Mouse (Mus musculus) limb, embryonic 14.5 days (tissue): Measurements from ENCODE around the gene Pcdh17. TPM values are rescaled to one million over a fixed set of nuclear protein-coding genes. Genes with fewer than 3 reads are reported as not detected.

Source experiments
- ATAC-seq: fragments of 200-750 bp; cut with Nextera tagmentation; 2 replicates; pipeline ENCODE4 v1.8.0; 2017; ENCODE audit warnings: low read depth, moderate number of reproducible peaks, moderate TSS enrichment; ENCODE audit not compliant: low FRiP score
- DNase-seq: peaks from one replicate; pipeline ENCODE4 v3.0.0-alpha.2; 2015; ENCODE audit warnings: low spot score
- H3K27ac ChIP-seq: fragments of 300-500 bp; sonication (generic); replicated peaks from 2 replicates; pipeline ENCODE4 v1.5.1; 2014; ENCODE audit warnings: low read depth, mild to moderate bottlenecking, low read length, moderate library complexity, mixed read lengths
- H3K27me3 ChIP-seq: fragments of 300-500 bp; sonication (generic); 2 replicates; pipeline ENCODE4 v1.6.1; 2014; ENCODE audit warnings: low read length, mixed read lengths; ENCODE audit not compliant: control insufficient read depth, insufficient read depth
- H3K36me3 ChIP-seq: fragments of 300-500 bp; sonication (generic); 2 replicates; pipeline ENCODE4 v1.6.1; 2014; ENCODE audit warnings: mild to moderate bottlenecking, low read length, moderate library complexity, mixed read lengths; ENCODE audit not compliant: control insufficient read depth, insufficient read depth
- H3K4me1 ChIP-seq: fragments of 300-500 bp; sonication (generic); 2 replicates; pipeline ENCODE4 v1.6.1; 2014; ENCODE audit warnings: antibody characterized with exemption, low read length, mixed read lengths; ENCODE audit not compliant: control insufficient read depth, insufficient read depth
- H3K4me2 ChIP-seq: fragments of 300-500 bp; sonication (generic); replicated peaks from 2 replicates; pipeline ENCODE4 v1.6.1; 2014; ENCODE audit warnings: low read depth, mild to moderate bottlenecking, low read length, moderate library complexity; ENCODE audit not compliant: severe bottlenecking
- H3K4me3 ChIP-seq: fragments of 300-500 bp; sonication (generic); replicated peaks from 2 replicates; pipeline ENCODE4 v1.5.1; 2014; ENCODE audit warnings: low read length
- H3K9ac ChIP-seq: fragments of 300-500 bp; sonication (generic); 2 replicates; pipeline ENCODE4 v1.6.1; 2014; ENCODE audit warnings: mild to moderate bottlenecking, low read depth, low read length, moderate library complexity; ENCODE audit not compliant: severe bottlenecking
- H3K9me3 ChIP-seq: fragments of 300-500 bp; sonication (generic); 2 replicates; pipeline ENCODE4 v1.6.1; 2016; ENCODE audit warnings: low read length; ENCODE audit not compliant: control insufficient read depth
- POLR2A ChIP-seq: fragments of 200-500 bp; IDR thresholded peaks from 2 replicates; pipeline ENCODE4 v1.8.0; 2012; ENCODE audit warnings: inconsistent platforms, mild to moderate bottlenecking, moderate library complexity, borderline replicate concordance; ENCODE audit not compliant: insufficient read depth, insufficient read length; ENCODE audit errors: extremely low read depth
- WGBS: fragments of 180-500 bp; shearing (Covaris S2); extraction: QIAGEN DNeasy Blood & Tissue Kit; methylation state at CpG from one replicate; pipeline ENCODE4 v1.1.7; 2014; 5-methylcytosine and 5-hydroxymethylcytosine counted together
- polyA plus RNA-seq, 2 experiments: library from polyadenylated mRNA; depleted of rRNA in 1 of 2; stranded (reverse) in 1 of 2; unstranded in 1 of 2; fragments of >200 nt; fragmentation: Nextera tagmentation in 1 of 2; extraction: Ambion mirVana in 1 of 2; gene quantifications; 2 replicates each; pipeline versions ENCODE4 v1.2.1 to v1.2.3; 2012 to 2014

The Pcdh17 gene
- polyA plus RNA-seq, 2 experiments: 3.8 to 6.3 TPM

DNA sequence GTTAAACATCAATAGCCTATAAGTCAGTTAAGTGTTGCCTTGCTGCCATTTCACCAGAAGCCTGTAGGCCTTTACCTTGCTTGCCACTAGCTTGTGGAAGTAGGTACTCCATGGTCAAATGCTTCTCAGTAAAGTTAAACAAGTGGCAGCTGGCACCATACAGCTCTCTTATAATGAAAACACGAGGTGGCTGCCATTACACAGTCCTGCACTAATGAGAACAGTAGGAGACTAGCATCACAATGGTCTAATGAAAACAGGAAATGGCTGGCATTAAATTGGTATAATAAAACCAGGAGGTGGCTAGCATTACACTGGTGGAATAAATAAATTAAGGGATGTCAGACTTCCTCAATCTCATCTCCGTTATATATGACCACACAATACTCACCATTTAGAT lies 102.6 kb downstream of the Pcdh17 start:
- Histone ChIP-seq H3K9me3 (no peaks in the 10 kb centered on the region), H3K4me3 (no peak overlapping the region), H3K27ac (no peak overlapping the region), H3K9ac (no peak overlapping the region), H3K27me3 (no peaks in the 10 kb centered on the region), H3K4me2 (no peak overlapping the region), H3K36me3 (no peaks in the 10 kb centered on the region), H3K4me1 (no peaks in the 10 kb centered on the region)
- ATAC-seq (no peak), DNase-seq (no peak)
- no peak for TF ChIP-seq POLR2A
- WGBS: 28% methylated on average over 2 of the region's 2 CpGs

DNA sequence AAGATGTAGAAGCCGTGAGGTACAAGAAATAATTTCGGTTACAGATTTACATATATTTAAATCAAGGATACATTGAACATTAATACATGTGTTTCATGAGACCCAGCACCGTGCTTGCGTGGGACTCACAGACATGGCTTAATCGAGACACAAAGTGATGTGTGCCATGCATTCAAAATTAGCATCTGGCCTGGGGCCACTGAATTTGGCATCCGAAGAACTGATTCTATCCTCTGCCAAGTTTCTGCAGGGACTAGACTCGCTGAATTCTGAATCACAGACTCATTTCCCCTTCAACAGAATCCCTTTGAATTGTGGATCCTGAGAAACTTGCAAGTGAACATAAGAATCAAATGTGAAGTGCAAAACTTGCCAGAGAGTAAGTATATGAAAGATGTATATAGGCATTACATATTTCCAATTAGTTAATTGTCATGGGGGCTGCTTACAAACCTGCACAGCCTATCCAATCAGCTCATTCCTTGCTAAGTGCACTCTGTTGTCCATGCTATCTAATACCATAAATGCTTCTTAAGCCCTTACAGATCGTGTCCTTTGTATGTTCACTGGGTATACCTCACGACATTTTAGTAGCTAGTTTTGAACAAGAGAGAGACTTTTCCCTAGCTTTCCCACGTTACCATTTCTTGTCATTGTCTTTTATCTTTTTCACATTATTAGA lies 104.3 kb downstream of the Pcdh17 start:
- Histone ChIP-seq H3K27ac (no peak overlapping the region), H3K9ac (no peak overlapping the region), H3K4me2 (no peak overlapping the region), H3K36me3 (no peaks in the 10 kb centered on the region), H3K4me3 (no peak overlapping the region), H3K27me3 (no peaks in the 10 kb centered on the region), H3K4me1 (no peaks in the 10 kb centered on the region), H3K9me3 (no peaks in the 10 kb centered on the region)
- 82% methylated on average over 10 of the region's 10 CpGs for WGBS
- TF ChIP-seq POLR2A: no peak
- no peak for DNase-seq
- no peak for ATAC-seq

DNA sequence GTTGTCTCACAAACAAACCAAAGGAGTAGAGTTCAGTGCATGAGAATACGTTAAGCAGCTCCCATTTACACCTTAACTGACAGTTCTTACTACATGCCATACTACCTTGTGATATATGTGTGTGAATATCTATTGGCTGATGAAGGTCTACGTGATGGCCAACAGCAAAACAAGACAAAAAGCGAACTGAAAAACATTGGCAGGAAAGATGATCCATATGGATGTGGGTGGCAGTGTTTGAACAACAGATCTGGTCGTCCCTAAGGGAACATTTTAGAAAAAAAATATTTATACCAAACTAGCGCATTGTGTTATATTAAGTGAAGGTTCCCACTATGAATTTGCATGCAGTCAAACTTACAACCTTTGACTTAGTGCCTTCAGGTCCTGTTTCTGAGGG lies 108.2 kb downstream of the Pcdh17 start:
- H3K27ac ChIP-seq: no peak overlapping the region
- 85% methylated on average over 5 of the region's 5 CpGs for WGBS
- ATAC-seq (no peak), DNase-seq (no peak)
- no peak for TF ChIP-seq POLR2A
- no peaks in the 10 kb centered on the region for H3K36me3 ChIP-seq
- H3K4me2 ChIP-seq: no peak overlapping the region
- H3K4me1 ChIP-seq: no peaks in the 10 kb centered on the region
- no peaks in the 10 kb centered on the region for H3K27me3 ChIP-seq
- H3K9me3 ChIP-seq: no peaks in the 10 kb centered on the region
- H3K9ac ChIP-seq: no peak overlapping the region
- H3K4me3 ChIP-seq: no peak overlapping the region

DNA sequence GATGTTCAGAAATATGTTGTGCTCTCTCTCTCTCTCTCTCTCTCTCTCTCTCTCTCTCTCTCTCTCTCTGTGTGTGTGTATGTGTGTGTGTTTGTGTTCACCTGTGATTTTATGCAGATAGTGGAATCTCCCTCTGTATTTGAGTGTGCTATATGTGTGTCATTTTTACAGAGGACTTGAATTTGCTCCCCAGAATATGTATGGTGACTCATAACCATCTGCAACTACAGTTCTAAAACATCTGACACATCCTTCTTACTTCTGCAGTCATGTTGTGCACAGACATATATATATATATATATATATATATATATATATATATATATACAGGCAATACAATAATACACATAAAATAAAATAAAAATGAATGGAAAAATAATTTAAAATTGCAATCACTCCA lies 127.7 kb downstream of the Pcdh17 start:
- Histone ChIP-seq H3K27ac (no peak overlapping the region), H3K9me3 (no peaks in the 10 kb centered on the region), H3K4me1 (no peaks in the 10 kb centered on the region), H3K4me3 (no peak overlapping the region), H3K9ac (no peak overlapping the region), H3K36me3 (no peaks in the 10 kb centered on the region), H3K4me2 (no peak overlapping the region), H3K27me3 (no peaks in the 10 kb centered on the region)
- DNase-seq (no peak), ATAC-seq (no peak)
- TF ChIP-seq POLR2A: no peak
